Mouse (Mus musculus): Measurements from ENCODE around the gene Gm20388. TPM values are rescaled to one million over a fixed set of nuclear protein-coding genes. Genes with fewer than 3 reads are reported as not detected.
A peak's percentile ranks its signal among the peaks of the same experiment; 100 is the strongest.

The Gm20388 gene
- polyA plus RNA-seq, 1 experiment from 2014 or later, result not detected

GRCm38 (mm10) chr8:122960323-122960722, 3049.7 kb downstream of the Gm20388 start:
- H3K4me2 ChIP-seq, result no peak overlapping the region
- H3K27ac ChIP-seq, result no peak overlapping the region
- H3K36me3 ChIP-seq, result 0 out of 2 replicates have a peak, but pooled peaks cover 3% of the 10 kb centered on the region
- no peaks in the 10 kb centered on the region for H3K9me3 ChIP-seq (replicated peaks)
- no peak overlapping the region for H3K4me3 ChIP-seq
- no peak overlapping the region for H3K9ac ChIP-seq
- ATAC-seq (replicated peaks; ENCODE audit: insufficient number of reproducible peaks, insufficient read depth, low FRiP score, low read depth), result no peak
- no peaks in the 10 kb centered on the region for H3K27me3 ChIP-seq
- 79% methylated on average over 5 of the region's 5 CpGs for WGBS
- peaks cover 39% of the 10 kb centered on the region for H3K4me1 ChIP-seq (replicated peaks)

GRCm38 (mm10) chr8:122960932-122961331, 3050.3 kb downstream of the Gm20388 start:
- 0 out of 2 replicates have a peak, but pooled peaks cover 3% of the 10 kb centered on the region for H3K36me3 ChIP-seq
- no peak overlapping the region for H3K9ac ChIP-seq
- no peak for ATAC-seq (replicated peaks; ENCODE audit: insufficient number of reproducible peaks, insufficient read depth, low FRiP score, low read depth)
- no peak overlapping the region for H3K4me3 ChIP-seq
- H3K9me3 ChIP-seq (replicated peaks), result no peaks in the 10 kb centered on the region
- peaks cover 35% of the 10 kb centered on the region for H3K4me1 ChIP-seq (replicated peaks)
- H3K27me3 ChIP-seq, result no peaks in the 10 kb centered on the region
- 0 out of 2 replicates have a peak overlapping the region, but pooled peaks have one; percentile 5 for H3K27ac ChIP-seq
- 12% methylated on average over 1 of the region's 1 CpGs for WGBS
- H3K4me2 ChIP-seq, result no peak overlapping the region

- Histone ChIP-seq H3K4me2 (no peak overlapping the region), H3K9ac (no peak overlapping the region), H3K36me3 (0 out of 2 replicates have a peak, but pooled peaks cover 3% of the 10 kb centered on the region), H3K9me3 (replicated peaks) (no peaks in the 10 kb centered on the region), H3K27ac (0 out of 2 replicates have a peak overlapping the region, but pooled peaks have one; percentile 5), H3K27me3 (no peaks in the 10 kb centered on the region), H3K4me1 (replicated peaks) (peaks cover 31% of the 10 kb centered on the region), H3K4me3 (no peak overlapping the region)
- WGBS, result 7% methylated on average over 2 of the region's 2 CpGs
- no peak for ATAC-seq (replicated peaks; ENCODE audit: insufficient number of reproducible peaks, insufficient read depth, low FRiP score, low read depth)
Measured at GRCm38 (mm10) chr8:122961458-122961857, 3050.8 kb downstream of the Gm20388 start.

- no peak overlapping the region for H3K4me3 ChIP-seq
- WGBS, result 46% methylated on average over 5 of the region's 5 CpGs
Measured at GRCm38 (mm10) chr8:122962046-122962445, 3051.4 kb downstream of the Gm20388 start.

GRCm38 (mm10) chr8:122966638-122967037, 3056.0 kb downstream of the Gm20388 start:
- Histone ChIP-seq H3K9me3 (replicated peaks) (no peaks in the 10 kb centered on the region), H3K4me1 (replicated peaks) (peaks cover 14% of the 10 kb centered on the region), H3K36me3 (0 out of 2 replicates have a peak, but pooled peaks cover 3% of the 10 kb centered on the region), H3K27ac (no peak overlapping the region), H3K4me2 (no peak overlapping the region), H3K9ac (no peak overlapping the region), H3K27me3 (no peaks in the 10 kb centered on the region), H3K4me3 (no peak overlapping the region)
- 70% methylated on average over 3 of the region's 3 CpGs for WGBS
- ATAC-seq (replicated peaks; ENCODE audit: insufficient number of reproducible peaks, insufficient read depth, low FRiP score, low read depth), result no peak

More at GRCm38 (mm10) chr8:122962046-122962445, 3051.4 kb downstream of the Gm20388 start:
- H3K27me3 ChIP-seq, result no peaks in the 10 kb centered on the region
- no peak for ATAC-seq (replicated peaks; ENCODE audit: insufficient number of reproducible peaks, insufficient read depth, low FRiP score, low read depth)
- H3K9me3 ChIP-seq (replicated peaks), result no peaks in the 10 kb centered on the region
- no peak overlapping the region for H3K4me2 ChIP-seq
- H3K9ac ChIP-seq, result no peak overlapping the region
- no peak overlapping the region for H3K27ac ChIP-seq
- H3K36me3 ChIP-seq, result 0 out of 2 replicates have a peak, but pooled peaks cover 3% of the 10 kb centered on the region
- H3K4me1 ChIP-seq (replicated peaks), result peaks cover 26% of the 10 kb centered on the region

- no peaks in the 10 kb centered on the region for H3K27me3 ChIP-seq
- 92% methylated on average over 3 of the region's 3 CpGs for WGBS
- H3K4me3 ChIP-seq, result no peak overlapping the region
- no peak overlapping the region for H3K27ac ChIP-seq
- no peak overlapping the region for H3K9ac ChIP-seq
- 0 out of 2 replicates have a peak, but pooled peaks cover 3% of the 10 kb centered on the region for H3K36me3 ChIP-seq
- H3K9me3 ChIP-seq (replicated peaks), result no peaks in the 10 kb centered on the region
- no peak overlapping the region for H3K4me2 ChIP-seq
- H3K4me1 ChIP-seq (replicated peaks), result no peaks in the 10 kb centered on the region; the same call in 1 of the 2 replicates
- ATAC-seq (replicated peaks; ENCODE audit: insufficient number of reproducible peaks, insufficient read depth, low FRiP score, low read depth), result no peak
Measured at GRCm38 (mm10) chr8:122968145-122968544, 3057.5 kb downstream of the Gm20388 start.

- 91% methylated on average over 3 of the region's 3 CpGs for WGBS
- H3K36me3 ChIP-seq, result no peaks in the 10 kb centered on the region
- H3K4me2 ChIP-seq, result no peak overlapping the region
- no peak for ATAC-seq (replicated peaks; ENCODE audit: insufficient number of reproducible peaks, insufficient read depth, low FRiP score, low read depth)
- H3K9ac ChIP-seq, result no peak overlapping the region
- no peaks in the 10 kb centered on the region for H3K4me1 ChIP-seq (replicated peaks)
- H3K9me3 ChIP-seq (replicated peaks), result no peaks in the 10 kb centered on the region
- no peaks in the 10 kb centered on the region for H3K27me3 ChIP-seq
- H3K4me3 ChIP-seq, result no peak overlapping the region
- H3K27ac ChIP-seq, result no peak overlapping the region
Measured at GRCm38 (mm10) chr8:122969964-122970620, 3059.5 kb downstream of the Gm20388 start.

GRCm38 (mm10) chr8:122976046-122976445, 3065.4 kb downstream of the Gm20388 start:
- no peak for ATAC-seq (replicated peaks; ENCODE audit: insufficient number of reproducible peaks, insufficient read depth, low FRiP score, low read depth)
- H3K9me3 ChIP-seq (replicated peaks), result no peaks in the 10 kb centered on the region
- 79% methylated on average over 4 of the region's 4 CpGs for WGBS

GRCm38 (mm10) chr8:122979424-122979823, 3068.8 kb downstream of the Gm20388 start:
- no peak overlapping the region for H3K9ac ChIP-seq
- 83% methylated on average over 3 of the region's 3 CpGs for WGBS
- H3K9me3 ChIP-seq (replicated peaks), result no peaks in the 10 kb centered on the region
- H3K4me1 ChIP-seq (replicated peaks), result peaks cover 30% of the 10 kb centered on the region
- no peaks in the 10 kb centered on the region for H3K36me3 ChIP-seq
- ATAC-seq (replicated peaks; ENCODE audit: insufficient number of reproducible peaks, insufficient read depth, low FRiP score, low read depth), result no peak
- H3K27ac ChIP-seq, result no peak overlapping the region
- no peak overlapping the region for H3K4me2 ChIP-seq
- no peaks in the 10 kb centered on the region for H3K27me3 ChIP-seq
- no peak overlapping the region for H3K4me3 ChIP-seq

More at GRCm38 (mm10) chr8:122976046-122976445, 3065.4 kb downstream of the Gm20388 start:
- H3K4me1 ChIP-seq (replicated peaks), result peaks cover 26% of the 10 kb centered on the region
- no peak overlapping the region for H3K27ac ChIP-seq
- H3K4me3 ChIP-seq, result no peak overlapping the region
- no peaks in the 10 kb centered on the region for H3K27me3 ChIP-seq
- no peaks in the 10 kb centered on the region for H3K36me3 ChIP-seq
- no peak overlapping the region for H3K9ac ChIP-seq
- no peak overlapping the region for H3K4me2 ChIP-seq

GRCm38 (mm10) chr8:122979865-122980509, 3069.3 kb downstream of the Gm20388 start:
- Histone ChIP-seq H3K27me3 (no peaks in the 10 kb centered on the region), H3K27ac (no peak overlapping the region), H3K4me3 (no peak overlapping the region), H3K4me1 (replicated peaks) (peaks cover 30% of the 10 kb centered on the region), H3K36me3 (no peaks in the 10 kb centered on the region), H3K9ac (no peak overlapping the region), H3K4me2 (no peak overlapping the region), H3K9me3 (replicated peaks) (no peaks in the 10 kb centered on the region)
- ATAC-seq (replicated peaks; ENCODE audit: insufficient number of reproducible peaks, insufficient read depth, low FRiP score, low read depth), result no peak
- 67% methylated on average over 10 of the region's 10 CpGs for WGBS

- Histone ChIP-seq H3K9ac (no peak overlapping the region), H3K9me3 (replicated peaks) (no peaks in the 10 kb centered on the region), H3K36me3 (no peaks in the 10 kb centered on the region), H3K27me3 (no peaks in the 10 kb centered on the region), H3K4me2 (no peak overlapping the region), H3K4me1 (replicated peaks) (peaks cover 38% of the 10 kb centered on the region), H3K4me3 (no peak overlapping the region), H3K27ac (no peak overlapping the region)
- 63% methylated on average over 5 of the region's 5 CpGs for WGBS
- no peak for ATAC-seq (replicated peaks; ENCODE audit: insufficient number of reproducible peaks, insufficient read depth, low FRiP score, low read depth)
Measured at GRCm38 (mm10) chr8:122981646-122982045, 3071.0 kb downstream of the Gm20388 start.
